Mouse (Mus musculus) hindbrain, embryonic 16.5 days (tissue): Measurements from ENCODE around the gene Vwa1. TPM values are rescaled to one million over a fixed set of nuclear protein-coding genes. Genes with fewer than 3 reads are reported as not detected.
"Not testable (repeated sequence)": the region's sequence is repeated elsewhere in the genome, so short reads cannot be mapped to it uniquely, and the experiment has no call there.

Experiments used
- ATAC-seq: fragments of 200-750 bp; cut with Nextera tagmentation; 2 replicates; pipeline ENCODE4 v1.8.0; 2017; ENCODE audit warnings: moderate TSS enrichment, moderate library complexity
- H3K27ac ChIP-seq: fragments of 300-500 bp; sonication (generic); 2 replicates; pipeline ENCODE4 v1.5.1; 2014; ENCODE audit warnings: low read depth, mild to moderate bottlenecking, control low read depth, low read length, moderate library complexity
- H3K27me3 ChIP-seq: fragments of 300-500 bp; sonication (generic); replicated peaks from 2 replicates; pipeline ENCODE4 v1.6.1; 2014; ENCODE audit warnings: low read length; ENCODE audit not compliant: control insufficient read depth, insufficient read depth
- H3K36me3 ChIP-seq: fragments of 300-500 bp; sonication (generic); 2 replicates; pipeline ENCODE4 v1.6.1; 2014; ENCODE audit warnings: mild to moderate bottlenecking, low read length, moderate library complexity, mixed read lengths; ENCODE audit not compliant: control insufficient read depth, insufficient read depth
- H3K4me1 ChIP-seq: fragments of 300-500 bp; sonication (generic); 2 replicates; pipeline ENCODE4 v1.6.1; 2014; ENCODE audit warnings: low read depth, low read length; ENCODE audit not compliant: control insufficient read depth, insufficient read depth
- H3K4me2 ChIP-seq: fragments of 300-500 bp; sonication (generic); 2 replicates; pipeline ENCODE4 v1.6.1; 2014; ENCODE audit warnings: mild to moderate bottlenecking, low read length, control low read depth, moderate library complexity
- H3K4me3 ChIP-seq: fragments of 300-500 bp; sonication (generic); 2 replicates; pipeline ENCODE4 v1.5.1; 2014; ENCODE audit warnings: mild to moderate bottlenecking, low read length, control low read depth, moderate library complexity
- H3K9ac ChIP-seq: fragments of 300-500 bp; sonication (generic); 2 replicates; pipeline ENCODE4 v1.6.1; 2014; ENCODE audit warnings: low read depth, mild to moderate bottlenecking, control low read depth, low read length, moderate library complexity
- H3K9me3 ChIP-seq: fragments of 300-500 bp; sonication (generic); 2 replicates; pipeline ENCODE4 v1.6.1; 2014; ENCODE audit warnings: mild to moderate bottlenecking, low read length, moderate library complexity; ENCODE audit not compliant: control insufficient read depth
- WGBS: fragments of 180-500 bp; shearing (Covaris S2); extraction: QIAGEN DNeasy Blood & Tissue Kit; methylation state at CpG from one replicate; pipeline ENCODE4 v1.1.7; 2014; 5-methylcytosine and 5-hydroxymethylcytosine counted together
- polyA plus RNA-seq: library from polyadenylated mRNA; unstranded; fragments of >200 nt; fragmentation: Nextera tagmentation; extraction: Ambion mirVana; gene quantifications from 2 replicates; pipeline ENCODE4 v1.2.1, GENCODE M21; 2015

Gene Vwa1
- polyA plus RNA-seq, 1 experiment from 2014 or later = 38.0 TPM

DNA sequence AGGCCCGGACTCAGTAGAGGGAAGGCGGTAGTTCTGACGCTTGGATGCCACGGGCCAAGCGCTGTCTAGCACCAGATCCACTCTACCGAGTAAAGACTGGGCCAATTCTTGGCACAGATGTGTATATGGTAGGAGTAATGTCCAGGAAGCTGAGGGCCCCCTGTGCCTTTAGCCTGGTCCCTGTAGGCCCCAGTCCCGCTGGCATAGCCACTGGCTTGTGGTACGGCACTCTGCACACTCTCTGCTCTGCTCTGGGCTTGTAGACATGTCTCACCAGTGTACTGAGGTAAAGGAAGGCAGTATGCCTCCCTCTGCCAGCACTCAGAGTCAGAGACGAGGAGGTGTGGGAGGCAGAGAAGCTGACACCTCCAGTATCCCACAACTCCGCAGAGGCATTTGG is 33.8 kb downstream of the Vwa1 start:
- H3K36me3 ChIP-seq = peaks cover 25% of the 10 kb centered on the region

DNA sequence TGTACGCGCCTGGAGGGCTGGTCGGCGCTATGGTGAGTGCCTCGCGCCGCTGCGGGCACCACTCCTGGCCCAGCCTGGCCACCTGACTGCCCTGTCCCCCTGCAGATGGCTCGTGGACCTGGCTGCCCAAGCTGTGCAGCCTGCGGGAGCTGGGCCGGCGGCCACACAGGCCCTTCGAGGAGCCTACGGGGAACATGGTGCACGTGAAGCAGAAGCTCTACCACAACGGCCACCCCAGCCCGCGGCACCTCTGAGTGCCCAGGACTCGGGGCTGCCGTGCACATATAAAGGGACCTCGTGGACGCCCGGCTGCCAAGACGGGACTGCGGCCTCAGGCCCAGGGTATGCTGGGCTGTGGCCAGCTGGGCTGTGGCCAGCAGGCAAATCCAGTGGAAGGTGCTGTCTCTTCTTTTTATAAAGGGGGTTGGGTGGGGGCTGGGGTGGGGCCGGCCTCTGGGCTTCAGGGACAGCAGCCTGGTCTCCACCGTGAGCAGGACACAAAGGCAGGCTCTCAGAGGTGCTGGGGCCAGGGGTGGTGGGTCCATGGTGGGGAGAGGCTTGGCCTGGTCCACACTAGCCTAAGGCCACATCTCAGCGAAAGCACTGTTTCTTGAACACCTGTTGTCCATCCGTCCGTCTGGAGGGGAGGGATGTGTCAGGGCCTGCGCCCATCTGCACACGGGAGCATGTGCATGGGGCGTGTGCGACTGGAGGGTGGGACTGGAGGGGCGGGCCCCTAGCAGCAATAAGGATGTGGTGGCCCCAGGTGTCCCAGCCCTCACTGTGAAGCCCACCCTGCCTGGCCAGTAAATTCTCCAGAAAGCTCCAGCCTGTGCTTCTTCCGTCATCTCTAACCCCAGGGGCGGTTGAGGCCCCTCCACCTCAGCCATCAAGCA is 34.5 kb downstream of the Vwa1 start:
- no peaks in the 10 kb centered on the region for H3K9me3 ChIP-seq
- no peak overlapping the region for H3K4me3 ChIP-seq
- WGBS = 75% methylated on average over 35 of the region's 37 CpGs
- H3K27me3 ChIP-seq = no peaks in the 10 kb centered on the region
- H3K4me1 ChIP-seq = peaks cover 11% of the 10 kb centered on the region
- peak overlapping the region; percentile 4; the same call in 1 of the 2 replicates for H3K9ac ChIP-seq
- peak; percentile 17; the same call in 1 of the 2 replicates for ATAC-seq
- no peak overlapping the region for H3K4me2 ChIP-seq
- peak overlapping the region; percentile 1; the same call in 1 of the 2 replicates for H3K27ac ChIP-seq
- H3K36me3 ChIP-seq = peaks cover 23% of the 10 kb centered on the region

More for the DNA sequence above, 33.8 kb downstream of the Vwa1 start:
- not testable (repeated sequence) for ATAC-seq, H3K27me3 ChIP-seq, H3K4me3 ChIP-seq, H3K9me3 ChIP-seq, H3K9ac ChIP-seq, H3K4me1 ChIP-seq, H3K27ac ChIP-seq, H3K4me2 ChIP-seq
- WGBS = 88% methylated on average over 10 of the region's 10 CpGs

DNA sequence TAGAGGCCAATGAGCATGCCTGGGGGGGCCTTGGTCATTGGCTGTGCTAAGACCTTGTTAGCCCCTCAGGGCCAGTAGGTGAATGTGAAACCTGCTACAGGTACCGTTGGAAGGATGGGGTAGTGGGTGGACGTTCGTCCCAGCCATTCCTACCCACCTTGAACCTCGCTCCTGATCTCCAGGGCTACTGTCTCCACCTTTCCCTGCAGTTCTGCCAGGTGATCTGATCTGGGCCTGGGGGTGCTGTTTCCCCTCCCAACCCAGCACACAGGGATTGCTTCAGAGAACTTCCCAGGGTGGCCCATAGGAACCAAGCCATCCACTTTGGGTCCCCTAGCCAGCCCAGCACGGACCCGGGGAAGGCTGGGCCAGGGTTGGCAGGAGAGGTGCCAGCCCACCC is 35.3 kb downstream of the Vwa1 start:
- no peak overlapping the region for H3K27ac ChIP-seq
- 92% methylated on average over 6 of the region's 6 CpGs for WGBS

DNA sequence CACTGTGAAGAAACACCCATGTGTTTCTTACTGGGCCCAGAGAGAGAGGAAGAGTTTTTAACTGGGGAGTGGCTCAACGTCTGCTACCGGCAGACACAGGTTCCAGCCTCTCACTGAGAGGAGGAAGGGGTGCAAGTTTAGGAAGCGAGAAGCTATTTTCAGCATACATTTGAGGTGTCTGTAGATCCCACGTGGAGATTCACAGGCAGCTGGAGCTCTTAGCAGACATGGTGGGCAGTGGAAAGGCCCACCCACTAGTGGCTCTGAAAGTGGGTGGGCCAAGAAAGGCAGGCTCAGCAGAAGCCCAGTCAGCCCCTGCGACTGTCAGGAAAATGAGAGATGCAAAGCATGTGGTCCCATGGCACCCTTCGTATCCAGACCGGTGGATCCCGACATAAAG is 36.2 kb downstream of the Vwa1 start:
- WGBS = 59% methylated on average over 8 of the region's 8 CpGs
- no peaks in the 10 kb centered on the region for H3K9me3 ChIP-seq
- H3K4me1 ChIP-seq = peaks cover 18% of the 10 kb centered on the region
- H3K4me2 ChIP-seq = no peak overlapping the region
- H3K4me3 ChIP-seq = no peak overlapping the region
- H3K36me3 ChIP-seq = peaks cover 19% of the 10 kb centered on the region
- no peak overlapping the region for H3K27ac ChIP-seq
- ATAC-seq = no peak
- no peaks in the 10 kb centered on the region for H3K27me3 ChIP-seq
- no peak overlapping the region for H3K9ac ChIP-seq

More for the DNA sequence above, 35.3 kb downstream of the Vwa1 start:
- Histone ChIP-seq H3K9ac (no peak overlapping the region), H3K9me3 (no peaks in the 10 kb centered on the region), H3K4me1 (peaks cover 12% of the 10 kb centered on the region), H3K27me3 (no peaks in the 10 kb centered on the region), H3K4me3 (no peak overlapping the region), H3K36me3 (peaks cover 19% of the 10 kb centered on the region), H3K4me2 (no peak overlapping the region)
- ATAC-seq = no peak

DNA sequence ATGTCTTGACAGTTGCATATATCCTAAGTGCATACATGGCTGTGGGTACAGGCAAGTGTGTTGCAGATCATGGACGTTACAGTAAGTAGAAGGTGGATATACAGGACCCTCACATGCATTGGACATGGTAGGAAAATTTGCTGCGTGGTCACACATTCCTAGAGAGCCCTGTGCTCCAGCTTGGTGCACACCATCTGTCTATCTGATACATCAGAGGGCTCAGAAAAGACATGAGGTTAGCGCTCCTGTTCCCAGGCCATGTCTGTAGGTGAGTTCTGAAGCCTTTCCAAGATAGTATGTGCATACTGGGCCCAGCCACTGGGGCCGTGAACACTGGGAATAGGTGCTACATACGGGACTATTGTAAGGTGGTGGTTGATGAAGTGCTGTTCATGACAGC is 38.1 kb downstream of the Vwa1 start:
- no peak overlapping the region for H3K27ac ChIP-seq
- 91% methylated on average over 5 of the region's 5 CpGs for WGBS

DNA sequence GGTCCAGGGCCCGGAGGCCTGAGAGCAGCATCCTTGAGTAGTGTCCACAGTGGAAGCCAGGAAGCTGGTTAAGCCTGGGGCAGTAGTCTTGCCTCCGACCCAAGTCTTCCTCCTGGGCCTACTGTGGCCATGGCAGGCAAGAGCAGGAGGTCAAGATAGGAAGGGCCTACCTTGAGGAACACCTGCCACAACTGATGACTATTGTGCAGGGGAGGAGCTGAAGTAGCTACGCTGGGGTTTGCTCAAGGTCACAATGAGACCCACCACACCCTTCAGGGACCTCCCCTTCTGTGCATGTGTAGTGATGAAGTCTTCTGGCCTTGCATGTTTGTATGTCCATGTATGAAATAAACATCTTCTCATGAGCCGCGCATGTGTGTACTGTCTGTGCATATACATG is 38.7 kb downstream of the Vwa1 start:
- Histone ChIP-seq H3K4me1 (peaks cover 18% of the 10 kb centered on the region), H3K9me3 (no peaks in the 10 kb centered on the region), H3K27ac (peak overlapping the region; percentile 97), H3K36me3 (peaks cover 12% of the 10 kb centered on the region), H3K4me2 (peak overlapping the region; percentile 72), H3K9ac (peak overlapping the region; percentile 96), H3K4me3 (peak overlapping the region; percentile 86), H3K27me3 (no peaks in the 10 kb centered on the region)
- WGBS = 64% methylated on average over 5 of the region's 5 CpGs
- no peak for ATAC-seq

More for the DNA sequence above, 38.1 kb downstream of the Vwa1 start:
- no peak overlapping the region for H3K9ac ChIP-seq
- peak overlapping the region; percentile 72 for H3K4me2 ChIP-seq
- H3K4me1 ChIP-seq = peaks cover 18% of the 10 kb centered on the region
- no peaks in the 10 kb centered on the region for H3K27me3 ChIP-seq
- no peak overlapping the region for H3K4me3 ChIP-seq
- no peaks in the 10 kb centered on the region for H3K9me3 ChIP-seq
- H3K36me3 ChIP-seq = peaks cover 17% of the 10 kb centered on the region
- no peak for ATAC-seq

DNA sequence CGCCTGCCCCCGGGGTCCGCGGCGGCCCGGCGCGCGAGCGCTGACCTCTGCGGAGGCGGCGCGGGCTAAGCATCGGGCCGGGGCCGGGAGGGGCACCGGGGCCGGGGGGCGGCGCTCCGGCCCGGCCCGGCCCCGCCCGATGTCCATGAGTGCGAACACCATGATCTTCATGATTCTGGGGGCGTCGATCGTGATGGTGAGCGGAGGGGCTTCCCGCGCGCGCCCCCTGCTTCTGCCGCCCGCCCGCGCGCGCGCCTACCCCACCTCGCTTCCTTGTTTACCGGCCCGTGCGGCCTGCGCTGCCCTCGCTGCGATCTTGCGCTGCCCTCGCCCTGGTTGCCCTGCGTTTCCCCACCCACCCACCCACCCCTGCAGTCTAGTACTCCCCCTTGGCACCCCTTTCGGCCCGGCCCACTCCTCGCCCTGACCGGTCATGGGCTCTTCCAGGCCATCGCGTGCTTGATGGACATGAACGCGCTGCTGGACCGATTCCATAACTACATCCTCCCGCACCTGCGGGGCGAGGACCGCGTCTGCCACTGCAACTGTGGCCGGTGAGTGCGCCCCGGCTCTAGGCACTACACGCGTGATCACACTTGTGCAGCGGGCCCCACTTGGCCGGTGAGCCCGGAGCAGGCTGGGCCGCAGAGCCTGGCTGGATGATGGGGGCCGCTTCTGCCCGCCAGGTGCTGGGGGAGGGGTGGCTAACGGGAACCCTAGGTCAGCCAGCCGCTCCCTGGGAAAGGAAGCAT is 39.4 kb downstream of the Vwa1 start:
- no peaks in the 10 kb centered on the region for H3K27me3 ChIP-seq
- peak; percentile 75 for ATAC-seq
- peak overlapping the region; percentile 97 for H3K27ac ChIP-seq
- H3K4me3 ChIP-seq = peak overlapping the region; percentile 86
- peaks cover 18% of the 10 kb centered on the region for H3K4me1 ChIP-seq
- H3K36me3 ChIP-seq = peaks cover 6% of the 10 kb centered on the region
- under 1% methylated on average over 39 of the region's 79 CpGs for WGBS
- H3K4me2 ChIP-seq = peak overlapping the region; percentile 72
- no peaks in the 10 kb centered on the region for H3K9me3 ChIP-seq
- peak overlapping the region; percentile 96 for H3K9ac ChIP-seq

DNA sequence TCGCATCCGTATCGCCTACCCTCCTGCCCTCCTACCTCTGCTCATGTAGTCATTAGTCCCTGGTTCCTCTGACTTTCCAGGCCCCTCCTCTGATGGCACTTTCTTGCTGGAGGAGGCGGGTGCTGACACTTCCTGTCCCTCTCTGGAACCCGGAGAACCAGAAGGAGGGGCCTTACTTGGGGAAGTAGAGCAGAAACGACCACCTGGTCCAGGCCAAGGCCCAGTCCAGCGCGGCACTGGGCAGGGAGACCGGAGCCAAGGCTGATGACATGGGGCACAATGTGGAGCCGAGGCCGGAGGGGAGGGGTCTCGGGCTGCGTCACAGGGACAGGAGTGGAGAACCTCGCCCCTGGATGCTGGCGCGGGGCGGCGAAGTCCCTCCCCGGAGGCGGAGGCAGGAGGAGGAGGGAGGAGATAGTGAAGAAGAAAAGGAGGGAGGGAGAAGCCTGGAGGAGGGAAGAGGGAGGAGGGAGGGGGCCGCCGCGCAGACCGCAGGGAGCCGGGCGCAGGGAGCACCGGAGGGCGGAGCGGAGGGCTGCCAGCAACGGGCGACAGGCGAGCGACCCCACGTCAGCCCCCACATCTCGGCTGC is 40.1 kb downstream of the Vwa1 start, which contains the start of gene Tmem240:
TSS of gene Tmem240 (plus strand) at position 451 of the 592 bp plus-strand sequence.
- 2% methylated on average over 22 of the region's 35 CpGs for WGBS
- ATAC-seq = peak; percentile 92
- Histone ChIP-seq H3K4me3 (peak within 1 kb of the TSS; percentile 86), H3K4me2 (peak within 1 kb of the TSS; percentile 72), H3K27ac (peak within 1 kb of the TSS; percentile 97), H3K27me3 (no peaks in the 10 kb centered on the region), H3K36me3 (peaks cover 4% of the 10 kb centered on the region; the same call in 1 of the 2 replicates), H3K9me3 (no peaks in the 10 kb centered on the region), H3K9ac (peak within 1 kb of the TSS; percentile 96), H3K4me1 (peaks cover 18% of the 10 kb centered on the region)
